18 mouse cellular contexts compared by ENCODE assay signal in genomic region chr13:107639620-107640019, GRCm38 (mm10).
DNase-seq lines count a peak whose midpoint lies in the region; ATAC-seq and TF ChIP-seq lines count a peak whose summit lies in the region.
"Had no signal": no experiment of that assay in that cellular context is flagged by ENCODE, and none has a peak within 500 bp of the region (broad histone marks: within the 10 kb centered on the region; RNA-seq: fewer than 3 reads in every experiment).

No protein-coding gene starts in this region.

- no peaks in the 10 kb centered on the region for H3K9me3 ChIP-seq in MEL (replicated peaks; ENCODE audit: insufficient read depth, low read length)
- H3K9me3 ChIP-seq in kidney, embryonic 15.5 days (replicated peaks) = no peaks in the 10 kb centered on the region
- H3K9me3 ChIP-seq: embryonic facial prominence, embryonic 15.5 days; hindbrain, embryonic 13.5 days; midbrain, embryonic 12.5 days had no signal

- TF ChIP-seq CTCF in MEL (IDR thresholded peaks at IDR 0.05 in 2 of 3, conservative IDR thresholded peaks at IDR 0.05 in 1 of 3; ENCODE audit: control insufficient read depth in 1 of 3, insufficient read depth in 1 of 3, low read depth in 2 of 3, low read length in 3 of 3, poor library complexity in 1 of 3, severe bottlenecking in 1 of 3) = no peak

- intact Hi-C loops in left cerebral cortex, postnatal 25 days (cut with DNase I) = no loop called here

- WGBS in kidney, embryonic 15.5 days = 57% methylated on average over 4 of the region's 4 CpGs

- TF ChIP-seq EP300 in MEL (IDR thresholded peaks at IDR 0.05; ENCODE audit: low read depth in 1 of 2, low read length in 2 of 2) = no peak

- no peaks in the 10 kb centered on the region for H3K79me2 ChIP-seq in MEL (ENCODE audit: control insufficient read depth, insufficient read depth, low read length, poor library complexity)

- TF ChIP-seq RAD21 in MEL (IDR thresholded peaks at IDR 0.05; ENCODE audit: low read depth, low read length) = no peak

- H3K27ac ChIP-seq in MEL (ENCODE audit: control insufficient read depth, low read depth, low read length) = no peak overlapping the region
- 0 out of 2 replicates have a peak overlapping the region, but pooled peaks have one; percentile 46 for H3K27ac ChIP-seq in kidney, embryonic 15.5 days
- H3K27ac ChIP-seq: embryonic facial prominence, embryonic 15.5 days; hindbrain, embryonic 13.5 days; midbrain, embryonic 12.5 days had no signal

- no peak for TF ChIP-seq POLR2A in MEL (IDR thresholded peaks at IDR 0.05; ENCODE audit: control insufficient read depth in 1 of 2, insufficient read depth in 1 of 2, low read depth in 1 of 2, low read length in 2 of 2, poor library complexity in 1 of 2)

- no peak overlapping the region for H3K9ac ChIP-seq in MEL (ENCODE audit: control insufficient read depth, low read depth, low read length, poor library complexity, severe bottlenecking)
- H3K9ac ChIP-seq in kidney, embryonic 15.5 days = no peak overlapping the region
- H3K9ac ChIP-seq: embryonic facial prominence, embryonic 15.5 days; hindbrain, embryonic 13.5 days; midbrain, embryonic 12.5 days had no signal

- peak; percentile 66 to 71 for ATAC-seq in hematopoietic stem cell, adult 5-6 weeks (replicated peaks in 1 of 2; ENCODE audit: insufficient read depth in 1 of 2, low FRiP score in 2 of 2, low TSS enrichment in 1 of 2, low read depth in 1 of 2, poor library complexity in 2 of 2, severe bottlenecking in 2 of 2)
- peak; percentile 95 for ATAC-seq in kidney, embryonic 15.5 days (replicated peaks; ENCODE audit: low FRiP score)
- ATAC-seq: activated CD4-positive, CD25-positive, alpha-beta regulatory T cell, adult 4 months; CD4-positive, CD25-positive, alpha-beta regulatory T cell, adult 4 months; forebrain, embryonic 14.5 days had no signal

- peaks cover 3 to 14% of the 10 kb centered on the region in 2 experiments; a peak in 3 of 4 replicates for H3K4me1 ChIP-seq in MEL (ENCODE audit: control insufficient read depth in 1 of 2, insufficient read depth in 2 of 2, low read length in 2 of 2)
- H3K4me1 ChIP-seq in kidney, embryonic 15.5 days = peaks cover 13% of the 10 kb centered on the region; the same call in 1 of the 2 replicates

- H3K4me3 ChIP-seq in MEL (ENCODE audit: control insufficient read depth in 1 of 2, insufficient read depth in 1 of 2, low read depth in 2 of 2, low read length in 2 of 2) = no peak overlapping the region
- no peak overlapping the region for H3K4me3 ChIP-seq in kidney, embryonic 15.5 days (replicated peaks)
- H3K4me3 ChIP-seq: embryonic facial prominence, embryonic 15.5 days; hindbrain, embryonic 13.5 days; midbrain, embryonic 12.5 days had no signal

- no peaks in the 10 kb centered on the region; a peak in 2 of 4 replicates for H3K36me3 ChIP-seq in MEL (ENCODE audit: control insufficient read depth in 1 of 2, insufficient read depth in 2 of 2, low read length in 2 of 2)
- H3K36me3 ChIP-seq in kidney, embryonic 15.5 days = no peaks in the 10 kb centered on the region
- H3K36me3 ChIP-seq: embryonic facial prominence, embryonic 15.5 days; hindbrain, embryonic 13.5 days; midbrain, embryonic 12.5 days had no signal

- no peak overlapping the region for H3K4me2 ChIP-seq in kidney, embryonic 15.5 days
- H3K4me2 ChIP-seq: embryonic facial prominence, embryonic 15.5 days; hindbrain, embryonic 13.5 days; midbrain, embryonic 12.5 days had no signal

- no peaks in the 10 kb centered on the region for H3K27me3 ChIP-seq in MEL (ENCODE audit: control insufficient read depth in 1 of 2, insufficient read depth in 2 of 2, low read length in 2 of 2)
- H3K27me3 ChIP-seq in kidney, embryonic 15.5 days = peaks cover 8% of the 10 kb centered on the region

- peak; percentile 80 for DNase-seq in MEL (ENCODE audit: low read depth, low spot score)
- peak; percentile 11 to 28 for DNase-seq in kidney, postnatal 4 days
- no peak for DNase-seq in left cerebral cortex, postnatal 25 days (ENCODE audit: low spot score in 2 of 2)
- no peak for DNase-seq in right cerebral cortex, postnatal 36 days (ENCODE audit: low spot score in 2 of 2)
- no peak for DNase-seq in lung, postnatal 10 days
- no peak for DNase-seq in spleen, adult 12 weeks (ENCODE audit: low spot score)
- DNase-seq: adrenal gland, adult 8-10 months; cerebellum, adult 18-20 months; cerebellum, postnatal 14 days; right cerebral cortex, postnatal 14 days had no signal

TF ChIP-seq in MEL, 35 proteins besides CTCF, POLR2A, EP300 and RAD21:
- TF ChIP-seq TBP (IDR thresholded peaks at IDR 0.05; ENCODE audit: low read depth, low read length) = peak; percentile 29; the same call in 1 of the 2 replicates
- TF ChIP-seq ZNF384 (IDR thresholded peaks at IDR 0.05; ENCODE audit: low read depth, low read length) = peak; percentile 98
- no peak for TF ChIP-seq MAX (IDR thresholded peaks at IDR 0.05; ENCODE audit: low read length)
- TF ChIP-seq ELF1 (IDR thresholded peaks at IDR 0.05; ENCODE audit: low read depth, low read length) = 0 out of 2 replicates have a peak, but pooled peaks have one; percentile 23
- TF ChIP-seq TAL1 (IDR thresholded peaks at IDR 0.05; ENCODE audit: low read length) = no peak
- 0 out of 2 replicates have a peak, but pooled peaks have one; percentile 51 for TF ChIP-seq HCFC1 (IDR thresholded peaks at IDR 0.05; ENCODE audit: low read depth, low read length)
- no peak for TF ChIP-seq GATA1 (IDR thresholded peaks at IDR 0.05; ENCODE audit: low read depth, low read length)

Comparison
In these comparisons a context has a peak if more than half of its experiments do, and no peak if none do; other contexts are left out.
1. DNase-seq: peak in MEL (single experiment) and kidney, postnatal 4 days (2 of 2); none in left cerebral cortex, postnatal 25 days (0 of 2), right cerebral cortex, postnatal 36 days (0 of 2), lung, postnatal 10 days (single experiment) and spleen, adult 12 weeks (single experiment).